Mouse (Mus musculus) heart, adult 2 months (tissue): ENCODE measurements around the gene Dnah11.

Experiments
- CTCF ChIP-seq: fragments of 200-600 bp; IDR thresholded peaks from 2 replicates; pipeline ENCODE4 v1.8.1; 2022; ENCODE audit warnings: antibody characterized with exemption, mild to moderate bottlenecking, moderate library complexity
- EP300 ChIP-seq: fragments of 200-500 bp; IDR thresholded peaks from 2 replicates; pipeline ENCODE4 v1.6.1; 2011; ENCODE audit warnings: low read depth, low read length, control low read depth; ENCODE audit not compliant: insufficient read depth
- POLR2A ChIP-seq: fragments of 200-500 bp; IDR thresholded peaks from 2 replicates; pipeline ENCODE4 v1.6.1; 2011; ENCODE audit warnings: mild to moderate bottlenecking, low read depth, low read length, control low read depth; ENCODE audit not compliant: insufficient read depth

- TF ChIP-seq EP300 (no peak), CTCF (no peak), POLR2A (no peak)
These were observed 22.3 kb upstream of the Dnah11 start for GRCm38 (mm10) chr12:118221182-118221581.
